24 mouse cellular contexts compared by ENCODE assay signal in the genomic region with DNA sequence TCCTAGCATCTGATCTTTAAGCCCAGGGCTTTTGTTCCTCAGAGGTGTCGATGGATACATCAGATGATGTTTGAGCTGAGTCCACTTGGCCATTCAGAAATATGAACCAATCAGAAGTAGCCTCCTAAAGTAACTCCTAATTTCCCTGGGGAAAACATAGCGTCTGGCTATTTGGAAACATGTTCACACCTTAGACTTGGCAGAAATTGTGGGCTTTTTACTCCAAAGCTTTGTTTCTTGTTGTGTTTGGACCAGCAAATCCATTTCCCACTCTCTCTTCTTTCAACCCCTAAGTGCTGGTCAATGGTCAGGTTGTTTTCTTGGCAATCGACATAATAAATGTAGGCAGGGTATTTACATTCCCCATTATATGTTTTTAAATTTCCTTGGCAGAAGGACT.
DNase-seq lines count a peak whose midpoint lies in the region; ATAC-seq and TF ChIP-seq lines count a peak whose summit lies in the region.
"Had no signal": no experiment of that assay in that cellular context is flagged by ENCODE, and none has a peak within 500 bp of the region (broad histone marks: within the 10 kb centered on the region; RNA-seq: fewer than 3 reads in every experiment).

No protein-coding gene starts in this region.

- no peaks in the 10 kb centered on the region for H3K36me3 ChIP-seq in forebrain, embryonic 14.5 days (ENCODE audit: control insufficient read depth, insufficient read depth, low read length)
- no peaks in the 10 kb centered on the region for H3K36me3 ChIP-seq in forebrain, embryonic 13.5 days (ENCODE audit: poor library complexity, severe bottlenecking)
- H3K36me3 ChIP-seq in forebrain, postnatal 0 days (ENCODE audit: insufficient read depth): no peaks in the 10 kb centered on the region
- no peaks in the 10 kb centered on the region for H3K36me3 ChIP-seq in forebrain, embryonic 10.5 days (replicated peaks)
- H3K36me3 ChIP-seq: embryonic facial prominence, embryonic 13.5 days; embryonic facial prominence, embryonic 15.5 days; G1E had no signal

- no peak overlapping the region for H3K27ac ChIP-seq in forebrain, embryonic 14.5 days (ENCODE audit: low read depth, low read length)
- no peak overlapping the region for H3K27ac ChIP-seq in forebrain, embryonic 13.5 days
- no peak overlapping the region for H3K27ac ChIP-seq in forebrain, postnatal 0 days (ENCODE audit: low read depth, low read length)
- no peak overlapping the region for H3K27ac ChIP-seq in forebrain, embryonic 10.5 days
- H3K27ac ChIP-seq: embryonic facial prominence, embryonic 13.5 days; embryonic facial prominence, embryonic 15.5 days had no signal

- TF ChIP-seq CTCF in forebrain, postnatal 0 days (IDR thresholded peaks at IDR 0.05; ENCODE audit: low read depth): no peak
- no peak for TF ChIP-seq CTCF in brain, embryonic 14.5 days (IDR thresholded peaks at IDR 0.05; ENCODE audit: borderline replicate concordance, extremely low read depth, insufficient read depth, insufficient read length)

- no peak overlapping the region for H3K4me2 ChIP-seq in forebrain, embryonic 14.5 days (ENCODE audit: low read length)
- H3K4me2 ChIP-seq in forebrain, embryonic 13.5 days: no peak overlapping the region
- no peak overlapping the region for H3K4me2 ChIP-seq in forebrain, postnatal 0 days (ENCODE audit: low read depth)
- H3K4me2 ChIP-seq: embryonic facial prominence, embryonic 13.5 days; embryonic facial prominence, embryonic 15.5 days had no signal

- no peaks in the 10 kb centered on the region for H3K27me3 ChIP-seq in forebrain, embryonic 14.5 days (replicated peaks; ENCODE audit: control insufficient read depth, insufficient read depth, low read length)
- H3K27me3 ChIP-seq in forebrain, embryonic 13.5 days: no peaks in the 10 kb centered on the region; the same call in 1 of the 2 replicates
- no peaks in the 10 kb centered on the region for H3K27me3 ChIP-seq in forebrain, postnatal 0 days (ENCODE audit: insufficient read depth, low read length)
- H3K27me3 ChIP-seq in forebrain, embryonic 10.5 days (ENCODE audit: poor library complexity, severe bottlenecking): no peaks in the 10 kb centered on the region
- H3K27me3 ChIP-seq: CH12.LX; embryonic facial prominence, embryonic 13.5 days; embryonic facial prominence, embryonic 15.5 days; Patski had no signal

- TF ChIP-seq POLR2A in brain, embryonic 14.5 days (IDR thresholded peaks at IDR 0.05; ENCODE audit: borderline replicate concordance, extremely low read depth, insufficient read depth, insufficient read length, poor library complexity, severe bottlenecking): no peak

- DNase-seq in forebrain, embryonic 14.5 days (ENCODE audit: low spot score): peak; percentile 71
- peak; percentile 41 for DNase-seq in forebrain, postnatal 0 days
- no peak for DNase-seq in forebrain, embryonic 10.5 days (ENCODE audit: extremely low spot score, low spot score)
- DNase-seq in brain, embryonic 14.5 days (ENCODE audit: low read depth): peak; percentile 74
- DNase-seq: adrenal gland, adult 8-10 months; adrenal gland, postnatal 14 days; adrenal gland, postnatal 36 days; B cell, adult 2 months; cerebellum, adult 11 months; cerebellum, adult 18-20 months; cerebellum, adult 8-10 months; cerebellum, adult 9-11 months; cerebellum, postnatal 14 days; cerebellum, postnatal 36 days; embryo, embryonic 11 days had no signal

- H3K4me1 ChIP-seq in forebrain, embryonic 14.5 days (ENCODE audit: control insufficient read depth, insufficient read depth, low read length): peaks cover 5% of the 10 kb centered on the region; the same call in 1 of the 2 replicates
- H3K4me1 ChIP-seq in forebrain, embryonic 13.5 days: peaks cover 3% of the 10 kb centered on the region; the same call in 1 of the 2 replicates
- H3K4me1 ChIP-seq in forebrain, postnatal 0 days (ENCODE audit: insufficient read depth): 0 out of 2 replicates have a peak, but pooled peaks cover 3% of the 10 kb centered on the region
- H3K4me1 ChIP-seq in forebrain, embryonic 10.5 days: peaks cover 12% of the 10 kb centered on the region
- H3K4me1 ChIP-seq: embryonic facial prominence, embryonic 15.5 days had no signal

- WGBS in forebrain, embryonic 14.5 days: 56% methylated on average over 3 of the region's 3 CpGs
- 58% methylated on average over 3 of the region's 3 CpGs for WGBS in forebrain, embryonic 13.5 days
- WGBS in forebrain, postnatal 0 days: 50% methylated on average over 3 of the region's 3 CpGs
- 88% methylated on average over 3 of the region's 3 CpGs for WGBS in forebrain, embryonic 10.5 days

- peak; percentile 52 for ATAC-seq in forebrain, embryonic 14.5 days
- no peak; the same call in 1 of the 2 replicates for ATAC-seq in forebrain, embryonic 13.5 days
- ATAC-seq in forebrain, postnatal 0 days: no peak
- ATAC-seq: activated CD4-positive, CD25-positive, alpha-beta regulatory T cell, adult 4 months; CD4-positive, CD25-positive, alpha-beta regulatory T cell, adult 4 months; Patski had no signal

- no peak overlapping the region for H3K4me3 ChIP-seq in forebrain, embryonic 14.5 days (ENCODE audit: low read depth, low read length)
- H3K4me3 ChIP-seq in forebrain, embryonic 13.5 days: no peak overlapping the region
- no peak overlapping the region for H3K4me3 ChIP-seq in forebrain, postnatal 0 days (ENCODE audit: low read depth, low read length)
- H3K4me3 ChIP-seq in forebrain, embryonic 10.5 days: no peak overlapping the region
- H3K4me3 ChIP-seq: embryonic facial prominence, embryonic 13.5 days; embryonic facial prominence, embryonic 15.5 days; erythroblast, embryonic 14.5 days had no signal

- H3K9ac ChIP-seq in forebrain, embryonic 14.5 days (ENCODE audit: low read length): no peak overlapping the region
- no peak overlapping the region for H3K9ac ChIP-seq in forebrain, embryonic 13.5 days
- H3K9ac ChIP-seq in forebrain, postnatal 0 days: no peak overlapping the region
- H3K9ac ChIP-seq: embryonic facial prominence, embryonic 13.5 days; embryonic facial prominence, embryonic 15.5 days had no signal

- no peaks in the 10 kb centered on the region for H3K9me3 ChIP-seq in forebrain, embryonic 14.5 days (replicated peaks; ENCODE audit: control insufficient read depth, low read length)
- no peaks in the 10 kb centered on the region for H3K9me3 ChIP-seq in forebrain, embryonic 13.5 days (replicated peaks)
- no peaks in the 10 kb centered on the region for H3K9me3 ChIP-seq in forebrain, postnatal 0 days (ENCODE audit: low read length)
- no peaks in the 10 kb centered on the region for H3K9me3 ChIP-seq in forebrain, embryonic 10.5 days
- H3K9me3 ChIP-seq: embryonic facial prominence, embryonic 13.5 days; embryonic facial prominence, embryonic 15.5 days had no signal
